ENCODE assay signal across 9 mouse cellular contexts in the genomic region with DNA sequence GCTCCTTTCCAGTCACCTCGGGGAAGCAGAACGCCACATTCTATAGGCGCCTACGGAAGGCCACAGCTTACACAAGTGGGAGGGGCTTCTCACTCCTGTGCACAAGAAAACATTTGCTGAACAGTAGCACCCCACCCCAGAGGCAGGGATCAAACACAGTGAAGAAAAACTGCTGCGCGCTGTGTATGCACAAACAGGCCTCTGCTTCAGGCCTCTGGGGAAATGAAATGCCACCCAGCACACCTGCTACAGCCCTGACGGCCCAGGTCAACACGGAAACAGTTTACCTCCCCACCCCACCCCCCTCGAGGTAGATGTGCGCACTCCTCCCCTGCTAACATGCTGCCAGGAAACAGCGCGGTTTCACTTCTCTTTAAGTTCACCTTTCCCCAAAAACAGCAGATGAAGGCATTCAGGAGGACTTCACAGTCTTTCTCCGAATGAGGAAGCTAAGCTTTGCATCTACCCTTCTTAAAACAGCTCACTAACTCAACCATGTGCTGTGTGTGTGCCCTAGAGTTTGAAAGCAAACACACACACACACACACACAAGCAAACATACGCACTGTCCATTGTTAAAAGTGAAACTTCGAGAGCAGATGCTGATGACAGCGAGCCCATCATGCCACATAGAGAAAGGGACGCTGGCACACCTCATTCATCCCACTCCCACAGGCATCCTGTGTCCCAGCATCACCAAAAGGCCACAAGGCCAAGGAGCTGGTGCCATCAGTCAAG. TPM values are rescaled to one million over a fixed set of nuclear protein-coding genes. Genes with fewer than 3 reads are reported as not detected.
DNase-seq lines count a peak whose midpoint lies in the region; ATAC-seq lines count a peak whose summit lies in the region.
"Had no signal": no experiment of that assay in that cellular context is flagged by ENCODE, and none has a peak within 500 bp of the region (broad histone marks: within the 10 kb centered on the region; RNA-seq: fewer than 3 reads in every experiment).

No protein-coding gene starts in this region.

- peaks cover 71% of the 10 kb centered on the region for H3K4me1 ChIP-seq in heart, embryonic 11.5 days (ENCODE audit: control insufficient read depth, insufficient read depth, low read length)
- H3K4me1 ChIP-seq in limb, embryonic 12.5 days (replicated peaks) = peaks cover 56% of the 10 kb centered on the region

- H3K36me3 ChIP-seq in heart, embryonic 11.5 days (ENCODE audit: control insufficient read depth, insufficient read depth, low read length) = no peaks in the 10 kb centered on the region
- peaks cover 22% of the 10 kb centered on the region for H3K36me3 ChIP-seq in limb, embryonic 12.5 days
- H3K36me3 ChIP-seq: hindbrain, embryonic 15.5 days had no signal

- peak overlapping the region; percentile 58 for H3K4me2 ChIP-seq in heart, embryonic 11.5 days
- H3K4me2 ChIP-seq in limb, embryonic 12.5 days = no peak overlapping the region; the same call in 1 of the 2 replicates
- H3K4me2 ChIP-seq: hindbrain, embryonic 15.5 days had no signal

- 0 out of 2 replicates have a peak, but pooled peaks cover 4% of the 10 kb centered on the region for H3K9me3 ChIP-seq in heart, embryonic 11.5 days (replicated peaks; ENCODE audit: control insufficient read depth, low read length)
- peaks cover 3% of the 10 kb centered on the region; the same call in 1 of the 2 replicates for H3K9me3 ChIP-seq in limb, embryonic 12.5 days
- H3K9me3 ChIP-seq: hindbrain, embryonic 15.5 days had no signal

- peak; percentile 75 for ATAC-seq in heart, embryonic 11.5 days (replicated peaks; ENCODE audit: insufficient number of reproducible peaks, low FRiP score, low TSS enrichment)
- no peak for ATAC-seq in limb, embryonic 12.5 days (ENCODE audit: insufficient number of reproducible peaks, insufficient read depth, low FRiP score, low TSS enrichment, low read depth)

- WGBS in heart, embryonic 11.5 days (ENCODE audit: insufficient replicate concordance) = 48% methylated on average over 17 of the region's 17 CpGs
- WGBS in limb, embryonic 12.5 days = 66% methylated on average over 17 of the region's 17 CpGs

- H3K27me3 ChIP-seq in heart, embryonic 11.5 days (ENCODE audit: control insufficient read depth, insufficient read depth, low read length) = no peaks in the 10 kb centered on the region
- no peaks in the 10 kb centered on the region for H3K27me3 ChIP-seq in limb, embryonic 12.5 days
- H3K27me3 ChIP-seq: hindbrain, embryonic 15.5 days had no signal

- peak overlapping the region; percentile 47 for H3K9ac ChIP-seq in heart, embryonic 11.5 days (ENCODE audit: low read depth, low read length)
- H3K9ac ChIP-seq in limb, embryonic 12.5 days (replicated peaks) = no peak overlapping the region
- H3K9ac ChIP-seq: hindbrain, embryonic 15.5 days had no signal

- H3K27ac ChIP-seq in heart, embryonic 11.5 days (ENCODE audit: low read depth, low read length) = peak overlapping the region; percentile 89
- peak overlapping the region; percentile 50; the same call in 1 of the 2 replicates for H3K27ac ChIP-seq in limb, embryonic 12.5 days
- H3K27ac ChIP-seq: hindbrain, embryonic 15.5 days had no signal

- H3K4me3 ChIP-seq in heart, embryonic 11.5 days (ENCODE audit: low read depth, low read length) = peak overlapping the region; percentile 11; the same call in 1 of the 2 replicates
- no peak overlapping the region for H3K4me3 ChIP-seq in limb, embryonic 12.5 days (replicated peaks)
- H3K4me3 ChIP-seq: hindbrain, embryonic 15.5 days had no signal

- intact Hi-C loops in left cerebral cortex, postnatal 4 days (cut with DNase I) = no loop called here

- no peak for DNase-seq in heart, adult 9 months (ENCODE audit: low spot score in 2 of 2)
- peak; percentile 63 for DNase-seq in c-Kit-positive CD71-positive TER-119-positive erythroid progenitor cells, embryonic 14.5 days (ENCODE audit: low spot score)
- DNase-seq in spleen, adult 12 weeks (ENCODE audit: low spot score) = peak; percentile 63
- no peak for DNase-seq in left cerebral cortex, postnatal 4 days
- DNase-seq in adrenal gland, postnatal 4 days (ENCODE audit: low spot score in 2 of 2) = no peak
- no peak for DNase-seq in right cerebral cortex, postnatal 10 days (ENCODE audit: low spot score in 2 of 2)

RNA-seq across cellular contexts. Expression of a gene that starts 13.7 kb away (rescaled TPM):
- polyA plus RNA-seq in heart, embryonic 11.5 days (2014; fragmentation: Nextera tagmentation; extraction: Ambion mirVana) = 37.7 and 38.1 TPM in 2 replicates
- 47.7 and 51.1 TPM in 2 replicates for polyA plus RNA-seq in limb, embryonic 12.5 days (2016; fragmentation: Nextera tagmentation; extraction: Ambion mirVana)
- 10 to 100 TPM; 45.9 to 52.1 TPM for total RNA-seq in left cerebral cortex, postnatal 4 days (2021)
- total RNA-seq in adrenal gland, postnatal 4 days (2021) = 100 to 1,000 TPM; 142 to 152 TPM

Comparison
In these comparisons a context has a peak if more than half of its experiments do, and no peak if none do; other contexts are left out.
1. DNase-seq: peak in c-Kit-positive CD71-positive TER-119-positive erythroid progenitor cells, embryonic 14.5 days (single experiment) and spleen, adult 12 weeks (single experiment); none in heart, adult 9 months (0 of 2), left cerebral cortex, postnatal 4 days (single experiment), adrenal gland, postnatal 4 days (0 of 2) and right cerebral cortex, postnatal 10 days (0 of 2).